Mouse (Mus musculus): ENCODE measurements at regions not wholly inside any gene's neighbourhood (a gene's known extent, or its start where the extent isn't known, plus 50 kb on each side); places are given as distances from the start of the nearest gene placed in this dataset.

DNA sequence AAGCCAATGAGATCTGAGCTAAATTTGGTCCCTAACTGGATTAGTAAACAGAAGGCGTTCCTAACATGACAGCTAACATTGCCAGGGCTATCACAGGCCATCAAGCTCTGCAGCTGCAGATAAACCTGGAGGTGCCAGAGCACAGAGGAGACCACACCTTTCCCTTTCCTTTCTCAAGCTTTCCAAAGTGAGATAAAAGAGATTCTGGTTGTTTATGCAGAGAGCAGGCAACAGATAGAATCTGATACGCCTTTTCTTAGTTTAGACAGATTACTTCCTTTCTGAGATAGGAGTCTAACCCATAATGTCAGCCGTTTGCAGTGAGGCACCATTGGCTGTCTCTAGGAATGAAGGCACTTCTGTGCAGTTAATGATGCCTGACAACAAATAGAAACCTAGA is 71.5 kb upstream of the Pou1f1 start:
- TF ChIP-seq CTCF (IDR thresholded peaks at IDR 0.05; ENCODE audit: extremely low read depth, insufficient read depth, low read length), result no peak
- TF ChIP-seq POLR2A (IDR thresholded peaks at IDR 0.05; ENCODE audit: extremely low read depth, insufficient read depth, low read length), result no peak
